Mouse (Mus musculus): Measurements from ENCODE around the gene 9130019O22Rik.
"Not testable (repeated sequence)": the region's sequence is repeated elsewhere in the genome, so short reads cannot be mapped to it uniquely, and the experiment has no call there.

The 9130019O22Rik gene

GRCm38 (mm10) chr7:127375271-127376245 is 11.4 kb downstream of the 9130019O22Rik start, which contains the start of gene Zfp747:
Gene Zfp747, minus strand, starts transcription at chr7:127376050.
- peak; percentile 84 for DNase-seq (ENCODE audit: low spot score)

DNA sequence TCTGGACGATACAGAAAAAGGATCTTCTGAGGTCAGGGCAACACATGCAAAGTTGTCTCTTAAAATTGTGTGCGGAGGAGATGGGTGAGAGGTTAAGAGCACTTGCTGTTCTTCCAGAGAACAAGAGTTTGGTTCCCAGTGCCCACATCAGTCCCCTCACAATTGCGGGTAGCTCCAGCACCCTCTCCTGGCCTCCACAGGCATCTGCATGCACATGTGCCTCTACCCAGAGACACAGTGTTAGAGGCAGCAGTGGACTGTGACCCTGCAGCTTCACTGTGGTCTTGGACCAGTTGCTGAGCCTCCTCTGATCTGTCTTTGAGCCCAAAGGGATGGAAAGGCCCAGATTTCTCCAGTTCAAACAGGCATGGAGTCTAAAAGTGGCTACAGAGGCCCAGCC is 15.1 kb downstream of the 9130019O22Rik start:
- not testable (repeated sequence) for DNase-seq (ENCODE audit: low spot score)

DNA sequence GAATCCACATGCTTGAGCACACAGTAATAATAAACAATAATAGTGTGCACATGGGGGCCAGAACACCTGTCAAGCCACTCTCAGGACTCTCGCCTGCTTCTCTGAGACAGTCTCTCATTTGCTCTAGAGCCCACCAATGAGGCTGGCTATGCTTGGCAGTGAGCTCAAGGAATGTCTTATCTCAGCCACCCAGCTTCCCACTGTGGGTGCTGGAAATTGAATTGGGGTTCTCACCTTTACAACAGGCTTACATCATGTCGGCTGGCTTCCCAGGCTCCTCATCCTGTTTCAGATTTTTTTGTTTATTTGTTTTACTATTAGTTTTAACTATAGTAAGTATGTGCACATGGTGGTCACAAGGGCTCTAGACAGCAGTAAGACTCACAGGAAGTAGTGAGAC is 15.8 kb downstream of the 9130019O22Rik start:
- DNase-seq (ENCODE audit: low spot score): no peak

DNA sequence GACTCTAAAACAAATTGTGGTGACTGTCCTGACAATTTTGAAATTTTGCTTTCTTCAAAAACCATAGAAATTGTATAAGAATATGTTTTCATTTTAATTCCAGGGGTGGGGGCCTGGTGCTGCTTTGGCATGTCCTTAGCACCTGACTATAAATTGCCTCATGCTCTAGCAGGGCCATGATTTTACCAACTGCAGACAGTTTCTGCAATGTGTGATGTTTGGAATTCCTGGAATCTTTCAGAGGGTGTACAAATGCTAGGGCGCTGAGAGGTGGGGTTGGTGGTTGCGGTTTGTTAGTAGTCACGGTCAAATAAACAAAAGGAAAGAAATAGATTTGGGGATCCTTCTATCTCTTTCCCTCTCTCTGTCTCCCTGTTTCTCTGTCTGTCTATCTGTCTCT is 20.7 kb downstream of the 9130019O22Rik start:
- no peak for DNase-seq (ENCODE audit: low spot score)

- DNase-seq (ENCODE audit: low spot score): no peak
Observed at GRCm38 (mm10) chr7:127364166-127364565, 22.8 kb downstream of the 9130019O22Rik start.

DNA sequence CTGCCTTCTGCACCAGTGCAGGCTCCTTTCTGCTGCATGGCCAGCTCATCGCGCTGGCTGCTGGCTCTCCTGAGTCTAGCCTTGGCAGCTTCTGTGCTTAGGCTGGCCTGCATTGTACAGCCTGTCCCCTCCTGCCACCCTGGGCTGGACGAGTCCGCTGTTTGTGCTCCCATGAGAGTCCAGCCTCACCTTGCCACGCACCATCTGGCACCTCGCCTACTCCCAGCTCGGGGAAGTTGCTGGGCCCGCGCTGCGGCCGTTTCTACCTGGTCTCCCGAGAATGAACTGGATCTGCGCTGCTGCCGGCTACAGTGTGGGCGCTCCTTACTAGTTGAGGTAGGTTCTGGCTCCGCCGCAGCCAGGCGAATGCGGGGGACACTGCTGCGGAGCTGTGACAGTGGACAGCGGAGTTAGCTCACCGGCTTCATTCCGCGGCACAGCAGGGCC is 23.5 kb downstream of the 9130019O22Rik start:
- DNase-seq (ENCODE audit: low spot score): no peak

- DNase-seq (ENCODE audit: low spot score): not testable (repeated sequence)
Observed at GRCm38 (mm10) chr7:127362418-127362817, 24.5 kb downstream of the 9130019O22Rik start.

- no peak for DNase-seq (ENCODE audit: low spot score)
Observed at GRCm38 (mm10) chr7:127361449-127361848, 25.5 kb downstream of the 9130019O22Rik start.

GRCm38 (mm10) chr7:127360265-127360664 is 26.7 kb downstream of the 9130019O22Rik start:
- no peak for DNase-seq (ENCODE audit: low spot score)

DNA sequence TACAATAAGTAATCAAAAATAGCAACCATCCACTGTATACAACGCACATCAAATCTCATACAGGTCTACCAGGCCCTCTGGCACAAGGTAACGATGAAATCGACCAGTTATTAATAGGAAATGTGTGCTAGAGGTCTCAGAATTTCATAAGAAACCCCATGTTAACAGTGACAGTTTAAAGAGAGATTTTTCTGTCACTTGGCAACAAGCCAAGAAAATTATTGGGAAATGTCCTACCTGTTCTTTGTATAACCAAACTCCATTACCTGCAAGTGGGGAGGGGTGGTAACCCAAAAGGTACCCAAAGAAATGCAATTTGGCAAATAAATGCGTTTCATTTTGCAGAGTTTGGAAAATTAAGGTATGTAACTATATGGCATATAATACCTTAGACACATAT is 28.5 kb downstream of the 9130019O22Rik start:
- DNase-seq (ENCODE audit: low spot score): no peak

DNA sequence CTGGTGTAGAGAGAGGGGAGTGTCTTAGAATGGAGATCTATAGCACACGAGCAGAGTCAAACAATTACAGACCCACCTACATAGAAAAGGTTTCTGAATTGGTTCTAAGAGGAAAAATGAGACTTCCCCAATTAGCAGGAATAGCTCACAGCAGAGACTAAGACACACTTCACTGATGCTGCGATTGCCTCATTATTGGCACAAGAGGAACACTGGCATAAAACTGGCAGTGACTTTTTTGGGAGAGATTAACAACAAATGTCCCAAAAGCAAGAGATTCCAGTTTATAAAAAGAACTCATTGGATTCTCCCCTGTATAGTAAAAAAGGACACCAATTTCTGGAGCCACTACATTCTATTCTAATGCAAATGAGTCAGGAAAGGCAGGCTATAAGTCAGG is 29.1 kb downstream of the 9130019O22Rik start:
- DNase-seq (ENCODE audit: low spot score): no peak

DNA sequence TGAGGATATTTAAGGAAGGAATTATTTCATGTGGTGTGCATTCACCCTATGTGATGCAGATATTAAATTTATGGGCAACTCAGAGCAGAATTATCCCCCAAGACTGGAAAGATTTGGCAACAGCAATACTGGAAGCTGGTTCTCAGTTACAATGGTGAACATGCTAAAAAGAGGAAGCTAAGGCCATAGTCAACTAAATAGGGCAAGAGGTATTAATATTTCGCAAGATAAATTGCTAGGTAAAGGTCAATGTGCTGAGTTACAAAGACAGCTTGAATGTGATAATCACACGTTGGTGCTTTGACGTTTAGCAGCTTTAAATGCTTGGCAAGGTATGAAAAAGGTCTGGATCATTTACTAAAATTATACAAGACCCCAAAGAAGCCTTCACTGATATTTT is 31.2 kb downstream of the 9130019O22Rik start:
- DNase-seq (ENCODE audit: low spot score): no peak

GRCm38 (mm10) chr7:127351230-127352004 is 35.5 kb downstream of the 9130019O22Rik start:
- DNase-seq (ENCODE audit: low spot score): no peak

- no peak for DNase-seq (ENCODE audit: low spot score)
Observed at GRCm38 (mm10) chr7:127346676-127347075, 40.3 kb downstream of the 9130019O22Rik start.

GRCm38 (mm10) chr7:127345512-127346325 is 41.2 kb downstream of the 9130019O22Rik start, which contains the start of gene Zfp768:
Gene Zfp768, minus strand, starts transcription at chr7:127345589.
- DNase-seq (ENCODE audit: low spot score): peak; percentile 97

- DNase-seq (ENCODE audit: low spot score): peak; percentile 48
Observed at GRCm38 (mm10) chr7:127345092-127345491, 41.9 kb downstream of the 9130019O22Rik start.

DNA sequence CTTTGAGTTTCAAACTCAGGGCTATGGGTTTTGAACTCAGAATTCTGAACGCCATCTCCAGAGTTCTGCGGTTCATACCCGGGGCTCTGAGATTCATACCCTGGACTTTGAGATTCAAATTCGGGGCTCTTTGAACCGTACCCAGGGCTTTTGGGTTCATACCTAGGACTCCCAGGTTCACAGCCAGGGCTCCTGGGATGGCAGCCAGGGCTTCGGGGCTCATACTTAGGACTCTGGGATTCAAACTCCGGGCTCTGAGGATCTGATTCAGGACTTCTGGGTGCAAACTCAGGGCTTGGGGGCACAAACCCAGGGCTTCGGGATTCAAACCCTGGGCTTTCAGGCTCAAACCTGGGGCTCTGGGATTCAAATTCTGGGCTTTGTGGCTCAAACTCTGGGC is 42.6 kb downstream of the 9130019O22Rik start:
- no peak for DNase-seq (ENCODE audit: low spot score)

DNA sequence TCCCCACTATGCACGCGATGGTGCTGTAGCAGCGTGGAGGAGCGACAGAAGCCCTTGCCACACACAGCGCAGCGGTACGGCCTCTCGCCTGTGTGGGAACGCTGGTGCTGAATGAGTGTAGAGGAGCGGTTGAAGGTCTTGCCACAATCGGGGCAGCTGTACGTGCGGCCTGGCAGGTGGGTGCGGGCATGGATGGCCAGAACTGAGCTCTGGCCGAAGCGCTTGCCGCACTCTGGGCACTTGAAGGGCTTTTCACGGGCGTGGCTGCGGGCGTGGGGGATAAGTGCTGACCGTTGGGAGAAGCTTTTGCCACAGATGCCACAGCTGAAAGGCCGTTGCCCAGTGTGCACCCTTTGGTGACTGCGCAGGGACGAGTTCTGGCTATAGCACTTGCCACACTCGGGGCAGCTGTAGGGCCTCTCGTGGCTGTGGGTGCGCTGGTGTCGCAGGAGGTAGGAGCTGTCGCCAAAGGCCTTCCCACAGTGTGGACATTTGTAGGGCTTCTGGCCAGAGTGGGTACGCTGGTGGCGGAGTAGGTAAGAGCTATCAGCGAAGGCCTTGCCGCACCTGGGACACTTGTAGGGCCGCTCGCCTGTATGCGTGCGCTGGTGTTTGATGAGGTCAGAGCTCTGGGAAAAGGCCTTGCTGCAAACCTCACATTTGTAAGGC is 43.5 kb downstream of the 9130019O22Rik start:
- DNase-seq (ENCODE audit: low spot score): no peak

GRCm38 (mm10) chr7:127342888-127343287 is 44.1 kb downstream of the 9130019O22Rik start:
- DNase-seq (ENCODE audit: low spot score): no peak

DNA sequence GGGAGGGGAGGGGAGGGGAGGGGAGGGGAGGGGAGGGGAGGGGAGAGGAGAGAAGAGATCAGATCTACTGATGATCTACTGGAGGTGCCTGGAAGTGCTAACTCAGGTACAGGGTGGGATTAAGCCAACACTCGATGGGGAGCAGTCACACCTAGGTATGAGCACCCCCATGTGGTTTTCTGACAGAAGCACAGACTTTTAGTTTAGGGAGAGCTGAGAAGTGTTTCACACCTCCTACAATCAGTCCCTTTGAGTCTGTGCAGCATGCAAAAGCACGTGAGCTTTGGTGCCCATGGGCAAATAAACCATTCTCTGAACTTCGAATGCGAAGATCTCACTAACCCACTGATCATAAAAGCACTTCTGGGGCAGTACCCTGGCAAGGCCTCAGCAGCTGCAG is 44.6 kb downstream of the 9130019O22Rik start:
- no peak for DNase-seq (ENCODE audit: low spot score)

DNA sequence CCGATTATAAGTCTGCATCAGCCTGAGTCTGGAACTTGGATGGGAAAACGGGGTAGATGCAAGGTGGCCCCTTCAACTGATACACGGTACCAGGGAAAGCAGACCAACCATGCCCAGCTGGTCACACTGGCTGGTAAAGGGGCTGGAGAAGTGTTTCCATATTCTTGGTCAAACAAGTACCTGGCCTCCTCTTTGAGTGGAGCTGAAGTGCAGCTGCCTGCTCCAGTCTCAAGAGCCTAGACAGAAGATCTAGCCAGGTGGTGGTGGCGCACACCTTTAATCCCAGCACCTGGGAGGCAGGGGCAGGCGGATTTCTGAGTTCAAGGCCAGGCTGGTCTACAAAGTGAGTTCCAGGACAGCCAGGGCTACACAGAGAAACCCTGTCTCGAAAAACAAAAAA is 45.1 kb downstream of the 9130019O22Rik start:
- not testable (repeated sequence) for DNase-seq (ENCODE audit: low spot score)
